Mouse (Mus musculus): ENCODE results near the gene Tmem51. TPM values are rescaled to one million over a fixed set of nuclear protein-coding genes. Genes with fewer than 3 reads are reported as not detected.
"Not testable (repeated sequence)": the region's sequence is repeated elsewhere in the genome, so short reads cannot be mapped to it uniquely, and the experiment has no call there.

The Tmem51 gene
- polyA plus RNA-seq, 1 experiment, result 9.6 TPM

GRCm38 (mm10) chr4:142054580-142054979 lies 29.5 kb downstream of the Tmem51 start:
- Histone ChIP-seq H3K27ac (ENCODE audit: control insufficient read depth, insufficient read depth, low read length) (no peak overlapping the region), H3K36me3 (ENCODE audit: control insufficient read depth, insufficient read depth, low read length) (no peaks in the 10 kb centered on the region), H3K4me1 (replicated peaks; ENCODE audit: control insufficient read depth, insufficient read depth, low read length) (no peaks in the 10 kb centered on the region), H3K27me3 (ENCODE audit: control insufficient read depth, insufficient read depth, low read length) (no peaks in the 10 kb centered on the region), H3K4me3 (ENCODE audit: control insufficient read depth, insufficient read depth, low read length) (no peak overlapping the region)
- TF ChIP-seq POLR2A (IDR thresholded peaks at IDR 0.05; ENCODE audit: control insufficient read depth, extremely low read depth, insufficient read depth, low read length, poor library complexity) (no peak), CTCF (IDR thresholded peaks at IDR 0.05; ENCODE audit: borderline replicate concordance, control insufficient read depth, extremely low read depth, insufficient read depth, low read length, poor library complexity) (no peak)
- DNase-seq, result no peak
- WGBS, result 62% methylated on average over 11 of the region's 11 CpGs

DNA sequence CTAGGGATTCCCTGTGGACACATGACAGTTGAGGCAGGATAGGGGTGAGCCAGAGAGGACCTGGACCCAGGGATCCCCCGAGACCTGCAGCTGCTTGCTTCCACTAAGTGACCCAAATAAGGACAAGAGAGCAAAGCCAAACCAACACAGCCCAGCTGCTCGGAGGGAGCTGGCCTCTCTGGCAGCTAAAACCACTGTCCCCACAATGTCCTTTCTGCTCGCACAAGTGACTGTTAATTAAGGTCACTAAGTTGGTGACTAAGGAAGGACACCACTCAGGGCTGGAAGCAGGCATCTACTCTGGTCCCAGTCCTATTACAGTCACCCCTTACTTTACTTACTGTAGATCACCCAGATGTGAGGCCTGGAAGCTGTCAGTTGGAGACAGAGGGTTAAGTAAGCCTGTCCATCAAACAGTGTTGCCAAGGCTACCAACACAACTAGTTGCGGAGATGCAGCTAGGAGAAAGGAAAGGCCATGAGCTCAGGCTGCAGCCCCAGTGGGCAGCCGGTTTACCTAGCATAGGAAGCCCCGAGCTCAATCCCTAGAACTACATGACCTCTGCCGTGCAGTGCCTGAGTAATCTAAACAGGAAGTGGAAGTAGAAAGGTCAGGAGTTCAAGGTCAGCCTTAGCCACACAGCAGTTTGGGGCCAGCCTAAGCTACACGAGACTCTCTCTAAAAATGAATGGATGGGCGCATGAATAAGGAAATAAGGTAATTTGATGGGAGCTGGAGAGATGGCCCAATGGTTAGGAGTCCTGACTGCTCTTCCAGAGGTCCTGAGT lies 30.2 kb downstream of the Tmem51 start:
- no peaks in the 10 kb centered on the region for H3K36me3 ChIP-seq (ENCODE audit: control insufficient read depth, insufficient read depth, low read length)
- H3K27me3 ChIP-seq (ENCODE audit: control insufficient read depth, insufficient read depth, low read length), result no peaks in the 10 kb centered on the region
- H3K4me3 ChIP-seq (ENCODE audit: control insufficient read depth, insufficient read depth, low read length), result no peak overlapping the region
- H3K4me1 ChIP-seq (replicated peaks; ENCODE audit: control insufficient read depth, insufficient read depth, low read length), result no peaks in the 10 kb centered on the region
- no peak for DNase-seq
- TF ChIP-seq CTCF (IDR thresholded peaks at IDR 0.05; ENCODE audit: borderline replicate concordance, control insufficient read depth, extremely low read depth, insufficient read depth, low read length, poor library complexity), result no peak
- WGBS, result 83% methylated on average over 9 of the region's 9 CpGs
- H3K27ac ChIP-seq (ENCODE audit: control insufficient read depth, insufficient read depth, low read length), result no peak overlapping the region

GRCm38 (mm10) chr4:142053261-142053660 lies 30.8 kb downstream of the Tmem51 start:
- no peak for DNase-seq
- Histone ChIP-seq H3K36me3 (ENCODE audit: control insufficient read depth, insufficient read depth, low read length) (no peaks in the 10 kb centered on the region), H3K27me3 (ENCODE audit: control insufficient read depth, insufficient read depth, low read length) (no peaks in the 10 kb centered on the region), H3K27ac (ENCODE audit: control insufficient read depth, insufficient read depth, low read length) (no peak overlapping the region), H3K4me1 (replicated peaks; ENCODE audit: control insufficient read depth, insufficient read depth, low read length) (no peaks in the 10 kb centered on the region), H3K4me3 (ENCODE audit: control insufficient read depth, insufficient read depth, low read length) (no peak overlapping the region)
- TF ChIP-seq POLR2A (IDR thresholded peaks at IDR 0.05; ENCODE audit: control insufficient read depth, extremely low read depth, insufficient read depth, low read length, poor library complexity) (no peak), CTCF (IDR thresholded peaks at IDR 0.05; ENCODE audit: borderline replicate concordance, control insufficient read depth, extremely low read depth, insufficient read depth, low read length, poor library complexity) (no peak)
- 55% methylated on average over 4 of the region's 4 CpGs for WGBS

- no peak for DNase-seq
- no peaks in the 10 kb centered on the region for H3K27me3 ChIP-seq (ENCODE audit: control insufficient read depth, insufficient read depth, low read length)
- H3K4me3 ChIP-seq (ENCODE audit: control insufficient read depth, insufficient read depth, low read length), result no peak overlapping the region
- 85% methylated on average over 22 of the region's 22 CpGs for WGBS
- no peaks in the 10 kb centered on the region for H3K36me3 ChIP-seq (ENCODE audit: control insufficient read depth, insufficient read depth, low read length)
- H3K27ac ChIP-seq (ENCODE audit: control insufficient read depth, insufficient read depth, low read length), result no peak overlapping the region
- TF ChIP-seq POLR2A (IDR thresholded peaks at IDR 0.05; ENCODE audit: control insufficient read depth, extremely low read depth, insufficient read depth, low read length, poor library complexity), result no peak
- TF ChIP-seq CTCF (IDR thresholded peaks at IDR 0.05; ENCODE audit: borderline replicate concordance, control insufficient read depth, extremely low read depth, insufficient read depth, low read length, poor library complexity), result no peak
- no peaks in the 10 kb centered on the region for H3K4me1 ChIP-seq (replicated peaks; ENCODE audit: control insufficient read depth, insufficient read depth, low read length)
These were observed 31.5 kb downstream of the Tmem51 start for GRCm38 (mm10) chr4:142052391-142053132.

- 90% methylated on average over 6 of the region's 6 CpGs for WGBS
- not testable (repeated sequence) for H3K27ac ChIP-seq (ENCODE audit: control insufficient read depth, insufficient read depth, low read length); DNase-seq; H3K27me3 ChIP-seq (ENCODE audit: control insufficient read depth, insufficient read depth, low read length); H3K4me1 ChIP-seq (replicated peaks; ENCODE audit: control insufficient read depth, insufficient read depth, low read length); H3K36me3 ChIP-seq (ENCODE audit: control insufficient read depth, insufficient read depth, low read length); H3K4me3 ChIP-seq (ENCODE audit: control insufficient read depth, insufficient read depth, low read length)
These were observed 32.2 kb downstream of the Tmem51 start for GRCm38 (mm10) chr4:142051883-142052282.

- H3K4me1 ChIP-seq (replicated peaks; ENCODE audit: control insufficient read depth, insufficient read depth, low read length), result no peaks in the 10 kb centered on the region
- TF ChIP-seq POLR2A (IDR thresholded peaks at IDR 0.05; ENCODE audit: control insufficient read depth, extremely low read depth, insufficient read depth, low read length, poor library complexity) (no peak), CTCF (IDR thresholded peaks at IDR 0.05; ENCODE audit: borderline replicate concordance, control insufficient read depth, extremely low read depth, insufficient read depth, low read length, poor library complexity) (no peak)
- WGBS, result 98% methylated on average over 5 of the region's 5 CpGs
- no peak for DNase-seq
- no peak overlapping the region for H3K27ac ChIP-seq (ENCODE audit: control insufficient read depth, insufficient read depth, low read length)
- no peaks in the 10 kb centered on the region for H3K27me3 ChIP-seq (ENCODE audit: control insufficient read depth, insufficient read depth, low read length)
- H3K36me3 ChIP-seq (ENCODE audit: control insufficient read depth, insufficient read depth, low read length), result no peaks in the 10 kb centered on the region
- no peak overlapping the region for H3K4me3 ChIP-seq (ENCODE audit: control insufficient read depth, insufficient read depth, low read length)
These were observed 34.1 kb downstream of the Tmem51 start for GRCm38 (mm10) chr4:142049963-142050362.

Measured in thymus, adult 2 months (tissue).